Mouse (Mus musculus): ENCODE results near the gene Rnf208. TPM values are rescaled to one million over a fixed set of nuclear protein-coding genes. Genes with fewer than 3 reads are reported as not detected.

Rnf208 gene
- polyA plus RNA-seq, 2 experiments = 13.0 to 14.8 TPM

GRCm38 (mm10) chr2:25258887-25259286 lies 16.8 kb downstream of the Rnf208 start:
- DNase-seq (ENCODE audit: low spot score) (no peak), ATAC-seq (ENCODE audit: low FRiP score, low read depth) (no peak)
- no peak overlapping the region for H3K4me2 ChIP-seq (replicated peaks; ENCODE audit: low read depth, low read length, severe bottlenecking)
- peaks cover 10% of the 10 kb centered on the region; the same call in 1 of the 2 replicates for H3K27me3 ChIP-seq (ENCODE audit: control insufficient read depth, insufficient read depth, low read length)
- WGBS = 64% methylated on average over 2 of the region's 2 CpGs
- H3K27ac ChIP-seq (replicated peaks; ENCODE audit: low read depth, low read length) = no peak overlapping the region
- H3K9ac ChIP-seq (ENCODE audit: low read depth, low read length, severe bottlenecking) = no peak overlapping the region
- TF ChIP-seq POLR2A (IDR thresholded peaks at IDR 0.05; ENCODE audit: borderline replicate concordance, extremely low read depth, insufficient read depth, insufficient read length) = no peak
- peaks cover 19% of the 10 kb centered on the region for H3K4me1 ChIP-seq (ENCODE audit: control insufficient read depth, insufficient read depth, low read length)
- H3K9me3 ChIP-seq (ENCODE audit: control insufficient read depth, low read length) = no peaks in the 10 kb centered on the region
- H3K4me3 ChIP-seq (replicated peaks; ENCODE audit: low read length) = no peak overlapping the region
- no peaks in the 10 kb centered on the region for H3K36me3 ChIP-seq (ENCODE audit: control insufficient read depth, insufficient read depth, low read length)

GRCm38 (mm10) chr2:25261870-25262269 lies 19.8 kb downstream of the Rnf208 start:
- Histone ChIP-seq H3K9me3 (ENCODE audit: control insufficient read depth, low read length) (no peaks in the 10 kb centered on the region), H3K9ac (ENCODE audit: low read depth, low read length, severe bottlenecking) (0 out of 2 replicates have a peak overlapping the region, but pooled peaks have one; percentile 18), H3K27ac (replicated peaks; ENCODE audit: low read depth, low read length) (no peak overlapping the region), H3K4me1 (ENCODE audit: control insufficient read depth, insufficient read depth, low read length) (peaks cover 11% of the 10 kb centered on the region), H3K4me2 (replicated peaks; ENCODE audit: low read depth, low read length, severe bottlenecking) (peak overlapping the region; percentile 99), H3K4me3 (replicated peaks; ENCODE audit: low read length) (peak overlapping the region; percentile 77), H3K36me3 (ENCODE audit: control insufficient read depth, insufficient read depth, low read length) (no peaks in the 10 kb centered on the region), H3K27me3 (ENCODE audit: control insufficient read depth, insufficient read depth, low read length) (peaks cover 13% of the 10 kb centered on the region; the same call in 1 of the 2 replicates)
- no peak for DNase-seq (ENCODE audit: low spot score)
- peak; percentile 7 for ATAC-seq (ENCODE audit: low FRiP score, low read depth)
- TF ChIP-seq POLR2A (IDR thresholded peaks at IDR 0.05; ENCODE audit: borderline replicate concordance, extremely low read depth, insufficient read depth, insufficient read length) = no peak
- 49% methylated on average over 11 of the region's 12 CpGs for WGBS

- peak within 1 kb of the TSS; percentile 99 for H3K4me2 ChIP-seq (replicated peaks; ENCODE audit: low read depth, low read length, severe bottlenecking)
- H3K4me3 ChIP-seq (replicated peaks; ENCODE audit: low read length) = peak within 1 kb of the TSS; percentile 77
- no peak within 1 kb of the TSS for H3K27ac ChIP-seq (replicated peaks; ENCODE audit: low read depth, low read length)
- H3K27me3 ChIP-seq (ENCODE audit: control insufficient read depth, insufficient read depth, low read length) = peaks cover 13% of the 10 kb centered on the region; the same call in 1 of the 2 replicates
- WGBS = 1% methylated on average over 28 of the region's 39 CpGs
- no peak for TF ChIP-seq POLR2A (IDR thresholded peaks at IDR 0.05; ENCODE audit: borderline replicate concordance, extremely low read depth, insufficient read depth, insufficient read length)
- peak; percentile 98 for DNase-seq (ENCODE audit: low spot score)
- H3K36me3 ChIP-seq (ENCODE audit: control insufficient read depth, insufficient read depth, low read length) = no peaks in the 10 kb centered on the region
- ATAC-seq (ENCODE audit: low FRiP score, low read depth) = peak; percentile 100
- peaks cover 11% of the 10 kb centered on the region for H3K4me1 ChIP-seq (ENCODE audit: control insufficient read depth, insufficient read depth, low read length)
- no peaks in the 10 kb centered on the region for H3K9me3 ChIP-seq (ENCODE audit: control insufficient read depth, low read length)
- H3K9ac ChIP-seq (ENCODE audit: low read depth, low read length, severe bottlenecking) = peak within 1 kb of the TSS; percentile 53
Measured at GRCm38 (mm10) chr2:25262291-25262767, 20.3 kb downstream of the Rnf208 start, which contains the start of gene Tprn. TSS of gene Tprn (plus strand) at chr2:25262618.

GRCm38 (mm10) chr2:25262795-25263622 lies 21.0 kb downstream of the Rnf208 start:
- peaks cover 13% of the 10 kb centered on the region; the same call in 1 of the 2 replicates for H3K27me3 ChIP-seq (ENCODE audit: control insufficient read depth, insufficient read depth, low read length)
- peak overlapping the region; percentile 53 for H3K9ac ChIP-seq (ENCODE audit: low read depth, low read length, severe bottlenecking)
- peak; percentile 18; the same call in 1 of the 2 replicates for ATAC-seq (ENCODE audit: low FRiP score, low read depth)
- peak overlapping the region; percentile 99 for H3K4me2 ChIP-seq (replicated peaks; ENCODE audit: low read depth, low read length, severe bottlenecking)
- no peaks in the 10 kb centered on the region for H3K9me3 ChIP-seq (ENCODE audit: control insufficient read depth, low read length)
- peaks cover 11% of the 10 kb centered on the region for H3K4me1 ChIP-seq (ENCODE audit: control insufficient read depth, insufficient read depth, low read length)
- no peak for DNase-seq (ENCODE audit: low spot score)
- TF ChIP-seq POLR2A (IDR thresholded peaks at IDR 0.05; ENCODE audit: borderline replicate concordance, extremely low read depth, insufficient read depth, insufficient read length) = no peak
- H3K36me3 ChIP-seq (ENCODE audit: control insufficient read depth, insufficient read depth, low read length) = no peaks in the 10 kb centered on the region
- peak overlapping the region; percentile 77 for H3K4me3 ChIP-seq (replicated peaks; ENCODE audit: low read length)
- under 1% methylated on average over 63 of the region's 82 CpGs for WGBS
- H3K27ac ChIP-seq (replicated peaks; ENCODE audit: low read depth, low read length) = no peak overlapping the region

- 17% methylated on average over 12 of the region's 12 CpGs for WGBS
- Histone ChIP-seq H3K9ac (ENCODE audit: low read depth, low read length, severe bottlenecking) (peak overlapping the region; percentile 53), H3K4me3 (replicated peaks; ENCODE audit: low read length) (peak overlapping the region; percentile 77), H3K27ac (replicated peaks; ENCODE audit: low read depth, low read length) (no peak overlapping the region), H3K9me3 (ENCODE audit: control insufficient read depth, low read length) (no peaks in the 10 kb centered on the region), H3K4me1 (ENCODE audit: control insufficient read depth, insufficient read depth, low read length) (peaks cover 11% of the 10 kb centered on the region), H3K4me2 (replicated peaks; ENCODE audit: low read depth, low read length, severe bottlenecking) (peak overlapping the region; percentile 99), H3K27me3 (ENCODE audit: control insufficient read depth, insufficient read depth, low read length) (peaks cover 13% of the 10 kb centered on the region; the same call in 1 of the 2 replicates), H3K36me3 (ENCODE audit: control insufficient read depth, insufficient read depth, low read length) (peaks cover 3% of the 10 kb centered on the region; the same call in 1 of the 2 replicates)
- ATAC-seq (ENCODE audit: low FRiP score, low read depth) (no peak), DNase-seq (ENCODE audit: low spot score) (no peak)
- no peak for TF ChIP-seq POLR2A (IDR thresholded peaks at IDR 0.05; ENCODE audit: borderline replicate concordance, extremely low read depth, insufficient read depth, insufficient read length)
Measured at GRCm38 (mm10) chr2:25263623-25264285, 21.7 kb downstream of the Rnf208 start.

Measured in limb, embryonic 14.5 days (tissue).